Mouse (Mus musculus): Measurements from ENCODE around the gene Apoc4.

Apoc4 gene

GRCm38 (mm10) chr7:19676662-19677061 is 4.6 kb downstream of the Apoc4 start:
- no peak for DNase-seq

- no peak for DNase-seq
These were observed 5.5 kb downstream of the Apoc4 start for GRCm38 (mm10) chr7:19675824-19676223.

- no peak for DNase-seq
These were observed 8.1 kb downstream of the Apoc4 start for GRCm38 (mm10) chr7:19673083-19673699.

GRCm38 (mm10) chr7:19671511-19671910 is 9.8 kb downstream of the Apoc4 start:
- DNase-seq, result no peak

- DNase-seq, result peak; percentile 96 to 98
These were observed 12.1 kb downstream of the Apoc4 start for GRCm38 (mm10) chr7:19668947-19669721.

- no peak for DNase-seq
These were observed 13.8 kb downstream of the Apoc4 start for GRCm38 (mm10) chr7:19667434-19667833.

DNA sequence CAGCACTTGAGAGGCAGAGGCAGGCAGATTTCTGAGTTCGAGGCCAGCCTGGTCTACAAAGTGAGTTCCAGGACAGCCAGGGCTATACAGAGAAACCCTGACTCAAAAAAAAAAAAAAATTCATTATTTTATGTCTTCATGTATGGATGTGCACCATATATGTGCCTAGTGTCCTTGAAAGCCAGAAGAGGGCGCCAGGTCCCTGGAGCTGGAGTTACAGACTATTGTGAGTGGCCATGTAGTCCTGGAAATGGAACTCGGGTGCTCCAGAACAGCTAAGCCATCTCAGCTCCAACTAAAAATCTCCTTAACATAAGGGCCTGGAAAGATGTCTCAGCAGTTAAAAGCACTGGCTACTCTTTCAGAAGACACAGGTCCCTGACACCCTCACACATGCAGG is 14.5 kb downstream of the Apoc4 start:
- no peak for DNase-seq

DNA sequence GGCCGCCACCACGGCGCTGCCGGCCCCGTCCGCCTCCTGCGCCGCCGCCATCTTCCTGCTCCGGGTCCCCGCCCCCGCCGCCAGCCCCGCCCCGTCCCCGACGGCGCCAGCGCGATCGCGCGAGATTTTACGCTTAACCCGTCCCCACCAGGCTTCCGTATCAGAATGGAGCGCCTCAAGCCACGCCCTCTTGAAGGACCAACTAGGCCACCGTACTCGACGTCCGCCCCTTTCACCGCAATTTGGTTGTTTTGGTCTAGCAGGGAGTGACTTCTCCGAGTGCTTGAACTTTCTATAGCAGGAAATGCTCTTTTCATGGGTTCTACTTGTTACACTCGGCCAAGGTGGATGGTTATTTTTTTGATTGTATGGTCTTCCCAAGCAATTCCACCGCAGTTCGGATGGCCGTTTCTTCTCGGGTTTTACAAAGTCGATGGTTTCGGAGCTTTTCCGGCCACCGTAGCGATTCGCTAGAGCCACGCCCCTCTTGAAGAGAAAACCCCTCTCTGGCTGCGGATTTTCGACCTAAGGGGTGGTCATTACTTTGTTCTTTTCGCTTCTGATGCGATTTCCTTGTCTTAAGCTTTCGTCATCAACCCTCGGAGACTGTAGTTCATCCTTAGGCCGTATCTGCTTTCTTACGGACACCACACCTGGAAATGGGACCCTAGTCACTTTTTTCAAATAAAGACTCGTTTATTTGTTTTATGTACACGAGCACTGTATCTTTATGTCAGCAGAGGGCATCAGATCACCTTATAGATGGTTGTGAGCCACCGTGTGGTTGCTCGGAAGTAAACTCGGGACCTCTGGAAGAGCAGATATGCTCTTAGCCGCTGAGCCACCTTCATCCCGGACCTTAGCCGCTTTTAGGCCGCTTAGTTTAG is 16.1 kb downstream of the Apoc4 start, which contains the start of gene Clptm1:
TSS of gene Clptm1 (minus strand) at position 79 of the 887 bp plus-strand sequence.
- peak; percentile 98 for DNase-seq

DNA sequence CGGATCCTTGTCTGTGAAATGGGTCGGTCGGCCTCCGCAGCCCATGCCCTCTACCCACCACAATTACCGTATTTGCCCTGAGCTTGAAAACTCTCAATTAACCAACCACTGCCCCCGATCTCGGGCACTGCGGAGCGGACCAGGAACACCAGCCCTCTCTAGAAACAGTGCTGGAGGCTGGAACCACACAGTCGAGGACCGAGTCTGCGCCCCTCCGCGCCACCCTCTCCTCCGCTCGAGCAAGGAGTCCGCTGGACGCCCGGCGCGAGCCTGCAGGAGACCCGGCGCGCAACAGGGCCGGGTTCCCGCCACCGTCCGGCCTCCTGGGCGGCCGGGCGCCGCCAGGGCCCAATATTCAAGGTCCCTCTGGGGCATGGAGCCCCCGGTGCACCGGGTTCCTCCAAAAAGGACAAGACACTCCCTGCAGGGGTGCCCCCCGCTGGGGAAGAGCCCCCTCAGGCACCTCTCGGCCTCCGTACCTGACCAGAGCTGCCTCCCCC is 16.8 kb downstream of the Apoc4 start:
- no peak for DNase-seq

DNA sequence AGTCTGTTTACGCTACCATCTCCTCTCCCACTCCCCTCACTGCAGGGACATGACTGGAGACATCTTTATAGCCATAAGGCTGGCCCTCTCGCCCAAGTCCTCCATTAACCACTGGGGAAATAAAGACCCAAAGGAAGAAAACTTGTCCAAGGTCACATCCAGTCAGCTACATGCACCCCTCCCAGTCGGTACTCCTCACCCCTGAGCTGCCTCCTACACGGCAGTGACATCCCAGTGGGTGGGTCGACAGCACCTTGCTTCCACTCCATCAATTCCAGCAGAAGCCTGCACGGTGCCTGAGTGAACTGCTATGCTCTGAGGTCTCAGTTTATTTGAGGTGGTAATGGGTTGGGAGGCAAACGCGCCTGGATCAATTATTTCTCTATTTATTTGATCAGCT is 17.3 kb downstream of the Apoc4 start:
- DNase-seq, result peak; percentile 20 to 23

- no peak for DNase-seq
These were observed 28.7 kb downstream of the Apoc4 start for GRCm38 (mm10) chr7:19652614-19653013.

- DNase-seq, result no peak
These were observed 30.1 kb downstream of the Apoc4 start for GRCm38 (mm10) chr7:19651063-19651786.

- no peak for DNase-seq
These were observed 40.1 kb downstream of the Apoc4 start for GRCm38 (mm10) chr7:19641223-19641622.

GRCm38 (mm10) chr7:19635074-19635827 is 46.0 kb downstream of the Apoc4 start:
- DNase-seq, result no peak

- DNase-seq, result no peak
These were observed 46.7 kb downstream of the Apoc4 start for GRCm38 (mm10) chr7:19634591-19634990.

- DNase-seq, result no peak
These were observed 47.4 kb downstream of the Apoc4 start for GRCm38 (mm10) chr7:19633855-19634254.

- no peak for DNase-seq
These were observed 48.1 kb downstream of the Apoc4 start for GRCm38 (mm10) chr7:19633197-19633596.

GRCm38 (mm10) chr7:19632720-19633119 is 48.6 kb downstream of the Apoc4 start:
- no peak for DNase-seq

DNA sequence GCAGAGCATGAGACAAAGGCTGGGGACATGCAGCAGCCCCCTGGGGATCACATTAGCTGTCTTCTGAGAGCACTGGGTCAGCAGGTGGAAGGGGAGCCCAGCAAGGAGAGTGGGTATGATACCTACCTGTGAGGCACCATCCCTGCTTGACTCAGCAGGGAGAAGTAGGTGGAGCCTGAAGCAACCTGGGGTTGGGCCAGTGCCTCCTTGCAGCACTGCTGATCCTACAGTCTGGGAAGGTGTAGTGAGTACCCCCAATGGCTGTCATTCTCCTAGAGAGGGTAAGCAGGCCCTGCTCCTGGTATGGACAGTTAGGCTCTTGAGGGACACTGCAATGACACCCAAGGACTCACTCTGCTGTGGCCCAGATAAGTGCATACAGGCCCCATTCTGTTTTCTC is 49.0 kb downstream of the Apoc4 start:
- DNase-seq, result no peak

GRCm38 (mm10) chr7:19629361-19629734 is 51.9 kb downstream of the Apoc4 start, which contains the start of gene Relb:
Relb (minus strand) TSS chr7:19629438.
- DNase-seq, result peak; percentile 95 to 96

GRCm38 (mm10) chr7:19628536-19629360 is 52.5 kb downstream of the Apoc4 start:
- peak; percentile 84 to 85 for DNase-seq
